Mouse (Mus musculus) ES-E14 (cell line): Measurements from ENCODE around the gene Kcnk15.

Source experiments
- CHD2 ChIP-seq: IDR thresholded peaks from 2 replicates; pipeline ENCODE4 v1.6.1; 2014; ENCODE audit warnings: mild to moderate bottlenecking, low read depth, low read length, inconsistent platforms
- HCFC1 ChIP-seq: IDR thresholded peaks from 2 replicates; pipeline ENCODE4 v1.6.1; 2012; ENCODE audit warnings: low read length, inconsistent platforms, borderline replicate concordance; ENCODE audit not compliant: insufficient read depth
- MAFK ChIP-seq: IDR thresholded peaks from 2 replicates; pipeline ENCODE4 v1.6.1; 2014; ENCODE audit warnings: mild to moderate bottlenecking, low read depth, low read length, inconsistent platforms; ENCODE audit not compliant: insufficient read depth
- ZC3H11A ChIP-seq: IDR thresholded peaks from 2 replicates; pipeline ENCODE4 v1.6.1; 2012; ENCODE audit warnings: low read depth, mild to moderate bottlenecking, inconsistent platforms, low read length, borderline replicate concordance
- ZNF384 ChIP-seq: IDR thresholded peaks from 2 replicates; pipeline ENCODE4 v1.6.1; 2012; ENCODE audit warnings: low read depth, low read length, inconsistent platforms

- TF ChIP-seq ZC3H11A (no peak), MAFK (no peak), CHD2 (no peak), ZNF384 (no peak), HCFC1 (no peak)
Measured at GRCm38 (mm10) chr2:163825861-163826260, 27.6 kb upstream of the Kcnk15 start.
